Mouse (Mus musculus) neural tube, embryonic 13.5 days (tissue): Measurements from ENCODE around the gene Lpin1. TPM values are rescaled to one million over a fixed set of nuclear protein-coding genes. Genes with fewer than 3 reads are reported as not detected.

Source experiments
- ATAC-seq: fragments of 200-750 bp; cut with Nextera tagmentation; 2 replicates; pipeline ENCODE4 v1.8.0; 2017; ENCODE audit warnings: low read depth, mild to moderate bottlenecking, moderate TSS enrichment, moderate library complexity
- H3K27ac ChIP-seq: fragments of 300-500 bp; sonication (generic); replicated peaks from 2 replicates; pipeline ENCODE4 v1.5.1; 2015; ENCODE audit warnings: moderate library complexity, mild to moderate bottlenecking, inconsistent platforms
- H3K27me3 ChIP-seq: fragments of 300-500 bp; sonication (generic); 2 replicates; pipeline ENCODE4 v1.6.1; 2015; ENCODE audit warnings: mild to moderate bottlenecking, inconsistent platforms
- H3K36me3 ChIP-seq: fragments of 300-500 bp; sonication (generic); 2 replicates; pipeline ENCODE4 v1.6.1; 2015; ENCODE audit warnings: mild to moderate bottlenecking, inconsistent platforms
- H3K4me1 ChIP-seq: fragments of 300-500 bp; sonication (generic); replicated peaks from 2 replicates; pipeline ENCODE4 v1.6.1; 2015; ENCODE audit warnings: inconsistent platforms
- H3K4me2 ChIP-seq: fragments of 300-500 bp; sonication (generic); 2 replicates; pipeline ENCODE4 v1.6.1; 2015; ENCODE audit warnings: inconsistent platforms, mild to moderate bottlenecking, moderate library complexity
- H3K4me3 ChIP-seq: fragments of 300-500 bp; sonication (generic); 2 replicates; pipeline ENCODE4 v1.5.1; 2015; ENCODE audit warnings: mild to moderate bottlenecking, inconsistent platforms
- H3K9ac ChIP-seq: fragments of 300-500 bp; sonication (generic); 2 replicates; pipeline ENCODE4 v1.6.1; 2015; ENCODE audit warnings: moderate library complexity, mild to moderate bottlenecking, inconsistent platforms
- H3K9me3 ChIP-seq: fragments of 300-500 bp; sonication (generic); 2 replicates; pipeline ENCODE4 v1.6.1; 2016; ENCODE audit warnings: inconsistent platforms
- WGBS: fragments of 180-500 bp; shearing (Covaris S2); methylation state at CpG from one replicate; pipeline ENCODE4 v1.1.7; 2015; 5-methylcytosine and 5-hydroxymethylcytosine counted together
- polyA plus RNA-seq: library from polyadenylated mRNA; unstranded; fragments of >200 nt; fragmentation: Nextera tagmentation; extraction: Ambion mirVana; gene quantifications from 2 replicates; pipeline ENCODE4 v1.2.1, GENCODE M21; 2015

Lpin1 gene
- polyA plus RNA-seq, 1 experiment from 2014 or later: 16.1 TPM

- H3K27me3 ChIP-seq: no peaks in the 10 kb centered on the region
- H3K27ac ChIP-seq: no peak overlapping the region
- no peaks in the 10 kb centered on the region for H3K4me1 ChIP-seq
- H3K4me2 ChIP-seq: no peak overlapping the region
- no peaks in the 10 kb centered on the region for H3K36me3 ChIP-seq
- ATAC-seq: no peak
- H3K4me3 ChIP-seq: no peak overlapping the region
- 77% methylated on average over 5 of the region's 5 CpGs for WGBS
- H3K9me3 ChIP-seq: no peaks in the 10 kb centered on the region
- H3K9ac ChIP-seq: no peak overlapping the region
These were observed 5.1 kb downstream of the Lpin1 start for GRCm38 (mm10) chr12:16605624-16606023.

- Histone ChIP-seq H3K9me3 (no peaks in the 10 kb centered on the region), H3K4me2 (no peak overlapping the region), H3K4me1 (no peaks in the 10 kb centered on the region), H3K27me3 (no peaks in the 10 kb centered on the region), H3K27ac (no peak overlapping the region), H3K4me3 (no peak overlapping the region), H3K36me3 (no peaks in the 10 kb centered on the region), H3K9ac (no peak overlapping the region)
- ATAC-seq: no peak
- 84% methylated on average over 4 of the region's 4 CpGs for WGBS
These were observed 8.5 kb downstream of the Lpin1 start for GRCm38 (mm10) chr12:16602271-16602670.

- no peak overlapping the region for H3K4me3 ChIP-seq
- WGBS: 77% methylated on average over 1 of the region's 1 CpGs
- H3K36me3 ChIP-seq: no peaks in the 10 kb centered on the region
- H3K4me2 ChIP-seq: no peak overlapping the region
- no peaks in the 10 kb centered on the region for H3K9me3 ChIP-seq
- H3K27ac ChIP-seq: no peak overlapping the region
- no peaks in the 10 kb centered on the region for H3K4me1 ChIP-seq
- ATAC-seq: no peak
- H3K9ac ChIP-seq: no peak overlapping the region
- no peaks in the 10 kb centered on the region for H3K27me3 ChIP-seq
These were observed 10.4 kb downstream of the Lpin1 start for GRCm38 (mm10) chr12:16600374-16600773.

- Histone ChIP-seq H3K27ac (no peak overlapping the region), H3K4me1 (no peaks in the 10 kb centered on the region), H3K4me3 (no peak overlapping the region), H3K36me3 (no peaks in the 10 kb centered on the region), H3K27me3 (no peaks in the 10 kb centered on the region), H3K9ac (no peak overlapping the region), H3K4me2 (no peak overlapping the region), H3K9me3 (no peaks in the 10 kb centered on the region)
- WGBS: 53% methylated on average over 3 of the region's 3 CpGs
- ATAC-seq: no peak
These were observed 11.4 kb downstream of the Lpin1 start for GRCm38 (mm10) chr12:16599359-16599758.

- Histone ChIP-seq H3K27me3 (no peaks in the 10 kb centered on the region), H3K27ac (no peak overlapping the region), H3K36me3 (no peaks in the 10 kb centered on the region), H3K9ac (no peak overlapping the region), H3K9me3 (no peaks in the 10 kb centered on the region), H3K4me2 (no peak overlapping the region), H3K4me3 (no peak overlapping the region), H3K4me1 (peaks cover 30% of the 10 kb centered on the region)
- ATAC-seq: no peak
- 93% methylated on average over 7 of the region's 7 CpGs for WGBS
These were observed 17.0 kb downstream of the Lpin1 start for GRCm38 (mm10) chr12:16593761-16594160.

- 77% methylated on average over 7 of the region's 7 CpGs for WGBS
- H3K9me3 ChIP-seq: no peaks in the 10 kb centered on the region
- H3K36me3 ChIP-seq: no peaks in the 10 kb centered on the region
- no peak overlapping the region for H3K4me3 ChIP-seq
- no peaks in the 10 kb centered on the region for H3K27me3 ChIP-seq
- H3K9ac ChIP-seq: no peak overlapping the region
- H3K27ac ChIP-seq: no peak overlapping the region
- peaks cover 38% of the 10 kb centered on the region for H3K4me1 ChIP-seq
- no peak for ATAC-seq
- H3K4me2 ChIP-seq: no peak overlapping the region
These were observed 17.8 kb downstream of the Lpin1 start for GRCm38 (mm10) chr12:16593014-16593413.

- Histone ChIP-seq H3K36me3 (no peaks in the 10 kb centered on the region), H3K9ac (no peak overlapping the region), H3K4me2 (0 out of 2 replicates have a peak overlapping the region, but pooled peaks have one; percentile 55), H3K4me3 (no peak overlapping the region), H3K27ac (no peak overlapping the region), H3K9me3 (no peaks in the 10 kb centered on the region), H3K27me3 (no peaks in the 10 kb centered on the region), H3K4me1 (peaks cover 43% of the 10 kb centered on the region)
- ATAC-seq: no peak
- 73% methylated on average over 5 of the region's 5 CpGs for WGBS
These were observed 18.3 kb downstream of the Lpin1 start for GRCm38 (mm10) chr12:16592451-16592850.

- Histone ChIP-seq H3K27me3 (no peaks in the 10 kb centered on the region), H3K36me3 (no peaks in the 10 kb centered on the region), H3K9me3 (no peaks in the 10 kb centered on the region), H3K4me1 (peaks cover 52% of the 10 kb centered on the region), H3K4me3 (peak overlapping the region; percentile 35), H3K4me2 (peak overlapping the region; percentile 55), H3K9ac (peak overlapping the region; percentile 60), H3K27ac (peak overlapping the region; percentile 61)
- whole genome bisulfite sequencing: 6% methylated on average over 15 of the region's 15 CpGs
- ATAC-seq: peak; percentile 76
These were observed 19.1 kb downstream of the Lpin1 start for GRCm38 (mm10) chr12:16591453-16592200.

GRCm38 (mm10) chr12:16589966-16590365 is 20.8 kb downstream of the Lpin1 start:
- H3K27ac ChIP-seq: no peak overlapping the region
- no peaks in the 10 kb centered on the region for H3K9me3 ChIP-seq
- H3K4me3 ChIP-seq: 0 out of 2 replicates have a peak overlapping the region, but pooled peaks have one; percentile 60
- H3K9ac ChIP-seq: no peak overlapping the region
- H3K4me2 ChIP-seq: 0 out of 2 replicates have a peak overlapping the region, but pooled peaks have one; percentile 81
- peak; percentile 2; the same call in 1 of the 2 replicates for ATAC-seq
- no peaks in the 10 kb centered on the region for H3K27me3 ChIP-seq
- no peaks in the 10 kb centered on the region for H3K36me3 ChIP-seq
- peaks cover 66% of the 10 kb centered on the region for H3K4me1 ChIP-seq
- WGBS: 26% methylated on average over 4 of the region's 4 CpGs

- Histone ChIP-seq H3K4me3 (peak overlapping the region; percentile 60), H3K4me1 (peaks cover 71% of the 10 kb centered on the region), H3K9ac (peak overlapping the region; percentile 85), H3K36me3 (no peaks in the 10 kb centered on the region), H3K27me3 (no peaks in the 10 kb centered on the region), H3K27ac (peak overlapping the region; percentile 86), H3K4me2 (peak overlapping the region; percentile 81), H3K9me3 (no peaks in the 10 kb centered on the region)
- ATAC-seq: peak; percentile 88
- under 1% methylated on average over 36 of the region's 36 CpGs for WGBS
These were observed 21.4 kb downstream of the Lpin1 start for GRCm38 (mm10) chr12:16589204-16589949.

- no peak for ATAC-seq
- H3K4me1 ChIP-seq: peaks cover 77% of the 10 kb centered on the region
These were observed 22.2 kb downstream of the Lpin1 start for GRCm38 (mm10) chr12:16588396-16589042.

GRCm38 (mm10) chr12:16587767-16588166 is 23.0 kb downstream of the Lpin1 start:
- Histone ChIP-seq H3K36me3 (no peaks in the 10 kb centered on the region), H3K4me3 (peak overlapping the region; percentile 60), H3K4me2 (peak overlapping the region; percentile 81), H3K27me3 (no peaks in the 10 kb centered on the region), H3K9me3 (no peaks in the 10 kb centered on the region), H3K9ac (peak overlapping the region; percentile 85), H3K27ac (no peak overlapping the region), H3K4me1 (peaks cover 85% of the 10 kb centered on the region)
- no peak for ATAC-seq
- 76% methylated on average over 5 of the region's 5 CpGs for WGBS

More at GRCm38 (mm10) chr12:16588396-16589042, 22.2 kb downstream of the Lpin1 start:
- 22% methylated on average over 7 of the region's 7 CpGs for WGBS
- Histone ChIP-seq H3K4me2 (peak overlapping the region; percentile 81), H3K27ac (peak overlapping the region; percentile 86), H3K9me3 (no peaks in the 10 kb centered on the region), H3K36me3 (no peaks in the 10 kb centered on the region), H3K9ac (peak overlapping the region; percentile 85), H3K27me3 (no peaks in the 10 kb centered on the region), H3K4me3 (peak overlapping the region; percentile 60)
